Mouse (Mus musculus) B cell, adult 67 days (primary cell): ENCODE results near the gene Taar2. TPM values are rescaled to one million over a fixed set of nuclear protein-coding genes. Genes with fewer than 3 reads are reported as not detected.

ENCODE experiments used
- total RNA-seq, 2 experiments: library from RNA; stranded (reverse); gene quantifications; 4 replicates each; pipeline ENCODE4 v1.2.4; 2023

The Taar2 gene
- not detected for total RNA-seq

GRCm38 (mm10) chr10:23938312-23938711, at the start of gene Taar2:
Taar2 (plus strand) TSS chr10:23938572.

DNA sequence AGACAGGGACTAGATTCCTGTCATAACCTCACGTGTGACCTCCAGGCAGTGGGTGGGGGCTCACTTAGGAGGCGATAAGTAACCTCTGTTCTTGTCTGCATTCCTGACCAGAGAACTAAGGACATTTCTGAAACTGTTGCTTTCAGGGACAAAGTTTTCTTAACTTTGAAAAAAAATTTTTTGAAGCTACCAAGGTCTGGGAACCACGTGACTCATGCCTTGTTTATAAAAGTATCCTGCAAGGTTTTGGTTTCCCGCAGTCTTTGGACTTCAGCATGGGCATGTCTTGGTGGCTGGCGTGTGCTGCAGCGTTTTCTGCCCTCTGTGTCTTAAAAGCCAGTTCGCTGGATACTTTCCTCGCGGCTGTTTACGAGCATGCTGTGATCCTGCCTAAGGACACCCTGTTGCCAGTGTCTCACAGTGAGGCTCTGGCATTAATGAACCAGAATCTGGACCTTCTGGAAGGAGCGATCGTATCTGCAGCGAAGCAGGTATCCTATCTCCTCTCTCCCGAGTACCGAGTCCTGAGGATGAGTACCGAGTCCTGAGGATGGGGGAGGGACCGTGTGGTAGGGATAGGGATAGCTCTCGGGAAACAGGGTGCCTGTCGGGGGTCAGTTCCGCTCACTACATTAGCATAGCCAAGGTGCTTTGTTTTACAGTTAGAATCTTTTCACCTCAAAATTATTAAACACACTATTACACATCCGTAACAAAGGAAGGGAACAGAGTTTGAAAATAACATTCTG, 43.6 kb upstream of the Taar2 start, which contains the start of gene Vnn1:
Vnn1 (plus strand) TSS at position 88 of the 749 bp plus-strand sequence.

DNA sequence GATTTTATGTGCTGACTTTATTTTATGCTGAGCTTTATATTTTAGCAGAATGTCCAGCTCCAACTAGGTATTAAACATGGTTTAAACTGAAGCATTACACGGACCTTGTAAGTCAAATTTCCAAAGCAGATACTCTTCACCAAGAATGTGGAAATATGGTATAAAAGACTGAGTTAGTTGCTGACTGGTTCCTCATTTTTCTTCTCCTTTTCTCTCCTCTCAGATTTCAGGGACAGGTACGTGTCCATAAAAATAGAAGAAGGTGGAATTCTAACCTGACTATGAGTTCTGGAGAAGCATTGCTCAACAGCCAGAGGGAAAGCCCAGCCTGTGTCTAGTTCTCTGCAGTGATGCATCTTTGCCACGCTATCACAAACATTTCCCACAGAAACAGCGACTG, 18.3 kb upstream of the Taar2 start, which contains the start of gene Taar1:
Taar1 (plus strand) TSS at position 301 of the 400 bp plus-strand sequence.

DNA sequence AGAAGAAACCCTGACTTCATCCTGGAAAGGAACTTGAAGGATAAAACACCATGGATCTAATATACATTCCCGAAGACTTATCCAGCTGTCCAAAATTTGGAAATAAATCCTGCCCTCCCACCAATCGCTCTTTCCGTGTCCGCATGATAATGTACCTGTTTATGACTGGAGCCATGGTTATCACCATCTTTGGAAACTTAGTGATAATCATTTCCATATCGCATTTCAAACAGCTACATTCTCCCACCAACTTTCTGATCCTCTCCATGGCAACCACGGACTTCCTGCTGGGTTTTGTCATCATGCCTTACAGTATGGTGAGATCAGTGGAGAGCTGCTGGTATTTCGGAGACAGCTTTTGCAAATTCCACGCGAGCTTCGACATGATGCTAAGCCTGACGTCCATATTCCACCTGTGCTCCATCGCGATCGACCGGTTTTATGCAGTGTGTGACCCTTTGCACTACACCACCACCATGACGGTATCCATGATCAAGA, 11.2 kb downstream of the Taar2 start, which contains the start of gene Taar3:
Taar3 (plus strand) TSS at position 51 of the 498 bp plus-strand sequence.

GRCm38 (mm10) chr10:23960444-23960915, 22.1 kb downstream of the Taar2 start, which contains the start of gene Taar4:
Taar4 (plus strand) TSS chr10:23960494.

DNA sequence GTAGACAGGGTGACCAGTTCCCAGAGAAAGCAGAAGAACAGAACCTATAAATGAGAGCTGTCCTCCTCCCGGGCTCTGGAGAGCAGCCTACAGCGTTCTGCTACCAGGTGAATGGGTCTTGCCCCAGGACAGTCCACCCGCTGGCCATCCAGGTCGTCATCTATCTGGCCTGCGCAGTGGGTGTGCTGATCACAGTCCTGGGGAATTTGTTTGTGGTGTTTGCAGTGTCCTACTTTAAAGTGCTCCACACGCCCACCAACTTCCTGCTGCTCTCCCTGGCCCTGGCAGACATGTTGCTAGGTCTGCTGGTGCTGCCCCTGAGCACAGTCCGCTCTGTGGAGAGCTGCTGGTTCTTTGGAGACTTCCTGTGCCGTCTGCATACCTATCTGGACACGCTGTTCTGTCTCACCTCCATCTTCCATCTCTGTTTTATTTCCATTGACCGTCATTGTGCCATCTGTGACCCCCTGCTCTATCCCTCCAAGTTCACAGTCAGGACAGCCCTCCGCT, 32.3 kb downstream of the Taar2 start, which contains the start of gene Taar5:
Taar5 (plus strand) TSS at position 51 of the 510 bp plus-strand sequence.

DNA sequence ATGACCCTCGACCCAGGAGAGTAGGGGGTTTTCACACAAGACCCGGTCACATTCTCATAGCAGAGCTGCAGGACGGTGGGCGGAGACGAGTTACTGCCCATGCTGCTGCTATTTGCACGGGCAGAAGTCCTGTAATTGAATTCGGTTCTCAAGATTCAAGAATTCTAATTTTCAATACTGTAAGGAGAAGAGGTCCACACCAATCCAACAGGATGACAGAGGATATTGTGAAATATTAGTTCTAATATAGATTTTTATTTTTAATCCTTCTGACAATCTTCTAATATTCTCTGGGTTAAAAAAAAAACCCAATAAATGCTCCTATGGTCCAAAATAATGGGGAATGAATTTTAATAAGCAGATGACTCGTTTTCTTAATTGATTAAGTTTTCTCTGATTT, 47.2 kb downstream of the Taar2 start, which contains the start of gene Taar6:
Taar6 (minus strand) TSS at position 101 of the 400 bp plus-strand sequence.

Other genes with a start within 250 kb of the Taar2 start
- 1,000 to 10,000 TPM; 1,223 to 1,291 TPM for gene Rps12, start 151.3 kb upstream of the Taar2 start, total RNA-seq
- gene Slc18b1, start 141.6 kb upstream of the Taar2 start, total RNA-seq, result under 1 TPM in 1 of 2 experiments, not detected in 1; 0.18 TPM
- not detected for gene Vnn3, start 87.1 kb upstream of the Taar2 start, total RNA-seq
- not detected for gene Vnn1, start 43.9 kb upstream of the Taar2 start, total RNA-seq
- gene Taar1, start 18.2 kb upstream of the Taar2 start, total RNA-seq, result not detected
- not detected for gene Taar3, start 11.0 kb downstream of the Taar2 start, total RNA-seq
- not detected for gene Taar4, start 21.9 kb downstream of the Taar2 start, total RNA-seq
- not detected for gene Taar5, start 32.1 kb downstream of the Taar2 start, total RNA-seq
- gene Taar6, start 47.1 kb downstream of the Taar2 start, total RNA-seq, result not detected
- gene Taar7a, start 54.9 kb downstream of the Taar2 start, total RNA-seq, result not detected
- not detected for gene Taar7b, start 61.4 kb downstream of the Taar2 start, total RNA-seq
- gene Taar7d, start 88.7 kb downstream of the Taar2 start, total RNA-seq, result not detected
- not detected for gene Taar7e, start 99.0 kb downstream of the Taar2 start, total RNA-seq
- not detected for gene Taar7f, start 110.9 kb downstream of the Taar2 start, total RNA-seq
- gene Taar8a, start 137.9 kb downstream of the Taar2 start, total RNA-seq, result not detected
- gene Taar8b, start 153.7 kb downstream of the Taar2 start, total RNA-seq, result not detected
- gene Taar8c, start 163.3 kb downstream of the Taar2 start, total RNA-seq, result not detected
- gene Taar9, start 171.0 kb downstream of the Taar2 start, total RNA-seq, result not detected
- gene Stx7, start 210.7 kb downstream of the Taar2 start, total RNA-seq, result 100 to 1,000 TPM; 104 to 126 TPM